Mouse (Mus musculus): ENCODE data around the gene Fbxl2. TPM values are rescaled to one million over a fixed set of nuclear protein-coding genes. Genes with fewer than 3 reads are reported as not detected.

Fbxl2 gene
- total RNA-seq, 1 experiment = 4.4 TPM

GRCm38 (mm10) chr9:113929676-113930075 is 116.3 kb downstream of the Fbxl2 start:
- H3K9ac ChIP-seq (ENCODE audit: insufficient read depth, low read depth, low read length, poor library complexity, severe bottlenecking) = no peak overlapping the region
- TF ChIP-seq ZNF384 (IDR thresholded peaks at IDR 0.05; ENCODE audit: low read depth, low read length) = no peak
- TF ChIP-seq CHD2 (IDR thresholded peaks at IDR 0.05; ENCODE audit: low read depth, low read length) = no peak
- no peak for TF ChIP-seq HCFC1 (IDR thresholded peaks at IDR 0.05; ENCODE audit: borderline replicate concordance, insufficient read depth, low read length)
- no peak for TF ChIP-seq MAFK (IDR thresholded peaks at IDR 0.05; ENCODE audit: insufficient read depth, low read depth, low read length)
- TF ChIP-seq ZC3H11A (IDR thresholded peaks at IDR 0.05; ENCODE audit: borderline replicate concordance, low read depth, low read length) = no peak
- peak overlapping the region in 1 of 2 experiments; percentile 58; a peak in 2 of 4 replicates for H3K4me3 ChIP-seq (ENCODE audit: insufficient read depth in 1 of 2, low read depth in 1 of 2, low read length in 2 of 2, poor library complexity in 1 of 2, severe bottlenecking in 1 of 2)
- in situ Hi-C loops (cut with MboI; ENCODE audit: low sequenced_read_pairs in 2 of 2, unreplicated experiment in 2 of 2) = no loop called here
- peaks cover 2 to 3% of the 10 kb centered on the region in 2 experiments; a peak in 2 of 4 replicates for H3K4me1 ChIP-seq (ENCODE audit: control insufficient read depth in 2 of 2, insufficient read depth in 2 of 2, low read length in 2 of 2, poor library complexity in 1 of 2)
- H3K27ac ChIP-seq (ENCODE audit: insufficient read depth, low read depth, low read length, poor library complexity, severe bottlenecking) = no peak overlapping the region
- no peaks in the 10 kb centered on the region for H3K9me3 ChIP-seq (ENCODE audit: control insufficient read depth, insufficient read depth, low read depth, low read length)
- no peak for DNase-seq (ENCODE audit: low read depth, low spot score)
- no peaks in the 10 kb centered on the region for H3K36me3 ChIP-seq (ENCODE audit: control insufficient read depth, insufficient read depth, low read length, poor library complexity, severe bottlenecking)

DNA sequence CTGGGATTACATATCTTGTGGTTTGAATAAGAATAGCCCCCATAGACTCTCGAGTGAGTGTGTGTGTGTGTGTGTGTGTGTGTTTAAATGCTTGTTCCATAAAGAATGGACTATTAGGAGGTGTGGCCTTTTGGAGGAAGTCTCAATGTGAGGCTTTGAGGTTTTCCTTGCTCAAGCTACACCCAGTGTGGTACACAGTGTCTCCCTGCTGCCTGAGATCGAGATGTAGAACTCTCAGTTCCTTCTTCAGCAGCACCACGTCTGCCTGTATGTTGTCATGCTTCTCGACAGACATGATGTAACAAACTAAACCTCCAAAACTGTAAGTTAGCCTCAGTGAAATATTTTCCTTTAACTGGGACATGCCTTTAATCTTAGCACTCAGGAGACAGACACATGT is 117.4 kb downstream of the Fbxl2 start:
- in situ Hi-C loops (cut with MboI; ENCODE audit: low sequenced_read_pairs in 2 of 2, unreplicated experiment in 2 of 2) = no loop called here
- no peak for DNase-seq (ENCODE audit: low read depth, low spot score)
- Histone ChIP-seq H3K4me1 (ENCODE audit: control insufficient read depth in 2 of 2, insufficient read depth in 2 of 2, low read length in 2 of 2, poor library complexity in 1 of 2) (peaks cover 0 to 3% of the 10 kb centered on the region in 2 experiments; a peak in 2 of 4 replicates), H3K4me3 (ENCODE audit: insufficient read depth in 1 of 2, low read depth in 1 of 2, low read length in 2 of 2, poor library complexity in 1 of 2, severe bottlenecking in 1 of 2) (no peak overlapping the region), H3K27ac (ENCODE audit: insufficient read depth, low read depth, low read length, poor library complexity, severe bottlenecking) (no peak overlapping the region), H3K9me3 (ENCODE audit: control insufficient read depth, insufficient read depth, low read depth, low read length) (no peaks in the 10 kb centered on the region), H3K36me3 (ENCODE audit: control insufficient read depth, insufficient read depth, low read length, poor library complexity, severe bottlenecking) (no peaks in the 10 kb centered on the region), H3K9ac (ENCODE audit: insufficient read depth, low read depth, low read length, poor library complexity, severe bottlenecking) (no peak overlapping the region)
- TF ChIP-seq MAFK (IDR thresholded peaks at IDR 0.05; ENCODE audit: insufficient read depth, low read depth, low read length) (no peak), HCFC1 (IDR thresholded peaks at IDR 0.05; ENCODE audit: borderline replicate concordance, insufficient read depth, low read length) (no peak), ZC3H11A (IDR thresholded peaks at IDR 0.05; ENCODE audit: borderline replicate concordance, low read depth, low read length) (no peak), ZNF384 (IDR thresholded peaks at IDR 0.05; ENCODE audit: low read depth, low read length) (no peak), CHD2 (IDR thresholded peaks at IDR 0.05; ENCODE audit: low read depth, low read length) (no peak)

- TF ChIP-seq CHD2 (IDR thresholded peaks at IDR 0.05; ENCODE audit: low read depth, low read length) (no peak), HCFC1 (IDR thresholded peaks at IDR 0.05; ENCODE audit: borderline replicate concordance, insufficient read depth, low read length) (no peak), ZNF384 (IDR thresholded peaks at IDR 0.05; ENCODE audit: low read depth, low read length) (no peak), ZC3H11A (IDR thresholded peaks at IDR 0.05; ENCODE audit: borderline replicate concordance, low read depth, low read length) (no peak), MAFK (IDR thresholded peaks at IDR 0.05; ENCODE audit: insufficient read depth, low read depth, low read length) (no peak)
- in situ Hi-C loops (cut with MboI; ENCODE audit: low sequenced_read_pairs in 2 of 2, unreplicated experiment in 2 of 2) = no loop called here
- Histone ChIP-seq H3K36me3 (ENCODE audit: control insufficient read depth, insufficient read depth, low read length, poor library complexity, severe bottlenecking) (0 out of 2 replicates have a peak, but pooled peaks cover 2% of the 10 kb centered on the region), H3K27ac (ENCODE audit: insufficient read depth, low read depth, low read length, poor library complexity, severe bottlenecking) (no peak overlapping the region), H3K4me3 (ENCODE audit: insufficient read depth in 1 of 2, low read depth in 1 of 2, low read length in 2 of 2, poor library complexity in 1 of 2, severe bottlenecking in 1 of 2) (no peak overlapping the region), H3K9ac (ENCODE audit: insufficient read depth, low read depth, low read length, poor library complexity, severe bottlenecking) (no peak overlapping the region), H3K4me1 (ENCODE audit: control insufficient read depth in 2 of 2, insufficient read depth in 2 of 2, low read length in 2 of 2, poor library complexity in 1 of 2) (no peaks in the 10 kb centered on the region; a peak in 1 of 4 replicates), H3K9me3 (ENCODE audit: control insufficient read depth, insufficient read depth, low read depth, low read length) (no peaks in the 10 kb centered on the region)
- no peak for DNase-seq (ENCODE audit: low read depth, low spot score)
Observed at GRCm38 (mm10) chr9:113924883-113925282, 121.1 kb downstream of the Fbxl2 start.

DNA sequence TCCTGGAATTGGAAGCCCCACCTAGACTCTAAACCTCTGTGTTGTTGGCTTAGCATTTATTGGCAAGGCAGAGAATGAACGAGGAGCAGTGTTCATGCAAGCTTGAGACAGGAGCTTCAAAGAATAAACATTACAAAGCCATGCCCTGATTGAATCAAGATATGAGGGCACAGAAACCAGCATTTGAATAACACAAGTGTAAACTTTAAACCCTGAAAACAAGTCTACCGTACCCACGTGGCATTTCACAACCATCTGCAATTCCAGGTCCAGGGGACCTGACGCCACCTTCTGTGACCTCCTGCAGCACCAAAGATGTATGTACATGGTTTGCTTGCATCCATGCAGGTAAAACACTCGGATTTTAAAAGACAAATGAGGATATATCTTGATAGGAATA is 123.3 kb downstream of the Fbxl2 start:
- Histone ChIP-seq H3K36me3 (ENCODE audit: control insufficient read depth, insufficient read depth, low read length, poor library complexity, severe bottlenecking) (peaks cover 2% of the 10 kb centered on the region; the same call in 1 of the 2 replicates), H3K4me1 (ENCODE audit: control insufficient read depth in 2 of 2, insufficient read depth in 2 of 2, low read length in 2 of 2, poor library complexity in 1 of 2) (no peaks in the 10 kb centered on the region), H3K9me3 (ENCODE audit: control insufficient read depth, insufficient read depth, low read depth, low read length) (no peaks in the 10 kb centered on the region), H3K9ac (ENCODE audit: insufficient read depth, low read depth, low read length, poor library complexity, severe bottlenecking) (no peak overlapping the region), H3K27ac (ENCODE audit: insufficient read depth, low read depth, low read length, poor library complexity, severe bottlenecking) (no peak overlapping the region), H3K4me3 (ENCODE audit: insufficient read depth in 1 of 2, low read depth in 1 of 2, low read length in 2 of 2, poor library complexity in 1 of 2, severe bottlenecking in 1 of 2) (no peak overlapping the region)
- no peak for TF ChIP-seq CHD2 (IDR thresholded peaks at IDR 0.05; ENCODE audit: low read depth, low read length)
- TF ChIP-seq HCFC1 (IDR thresholded peaks at IDR 0.05; ENCODE audit: borderline replicate concordance, insufficient read depth, low read length) = no peak
- TF ChIP-seq ZNF384 (IDR thresholded peaks at IDR 0.05; ENCODE audit: low read depth, low read length) = no peak
- TF ChIP-seq MAFK (IDR thresholded peaks at IDR 0.05; ENCODE audit: insufficient read depth, low read depth, low read length) = no peak
- no peak for TF ChIP-seq ZC3H11A (IDR thresholded peaks at IDR 0.05; ENCODE audit: borderline replicate concordance, low read depth, low read length)
- in situ Hi-C loops (cut with MboI; ENCODE audit: low sequenced_read_pairs in 2 of 2, unreplicated experiment in 2 of 2) = no loop called here
- no peak for DNase-seq (ENCODE audit: low read depth, low spot score)

Measured in ES-E14 (cell line).